Mouse (Mus musculus) adrenal gland, adult (tissue): Measurements from ENCODE around the gene Oaz1.

Experiments used
- DNase-seq, 2 experiments: peaks; one replicate each; pipeline ENCODE4 v3.0.0; 2022 to 2023; ENCODE audit warnings: low spot score in 1 of 2; ENCODE audit not compliant: inconsistent age in 2 of 2

Oaz1 gene

GRCm38 (mm10) chr10:80822528-80822927 is 3.9 kb upstream of the Oaz1 start:
- DNase-seq, result no peak

- DNase-seq, result no peak
Measured at GRCm38 (mm10) chr10:80823316-80823715, 3.1 kb upstream of the Oaz1 start.

GRCm38 (mm10) chr10:80823847-80824643 is 2.4 kb upstream of the Oaz1 start:
- no peak for DNase-seq

GRCm38 (mm10) chr10:80824827-80825226 is 1.6 kb upstream of the Oaz1 start:
- DNase-seq, result no peak

GRCm38 (mm10) chr10:80827063-80827869 is 810 bp downstream of the Oaz1 start:
- peak in 1 of 2 experiments; percentile 56 for DNase-seq

GRCm38 (mm10) chr10:80827870-80828420 is 1.5 kb downstream of the Oaz1 start:
- DNase-seq, result peak in 1 of 2 experiments; percentile 63

- DNase-seq, result peak in 1 of 2 experiments; percentile 49
Measured at GRCm38 (mm10) chr10:80828587-80828986, 2.1 kb downstream of the Oaz1 start.

- peak in 1 of 2 experiments; percentile 47 for DNase-seq
Measured at GRCm38 (mm10) chr10:80829359-80830278, 3.2 kb downstream of the Oaz1 start.

GRCm38 (mm10) chr10:80831136-80831535 is 4.7 kb downstream of the Oaz1 start:
- peak; percentile 73 to 85 for DNase-seq

- no peak for DNase-seq
Measured at GRCm38 (mm10) chr10:80832818-80833217, 6.4 kb downstream of the Oaz1 start.

- DNase-seq, result no peak
Measured at GRCm38 (mm10) chr10:80835617-80836016, 9.2 kb downstream of the Oaz1 start.

- peak; percentile 29 to 52 for DNase-seq
Measured at GRCm38 (mm10) chr10:80836949-80837379, 10.5 kb downstream of the Oaz1 start.

GRCm38 (mm10) chr10:80837827-80838226 is 11.4 kb downstream of the Oaz1 start:
- DNase-seq, result peak; percentile 55 to 81

- peak; percentile 82 to 90 for DNase-seq
Measured at GRCm38 (mm10) chr10:80838346-80838912, 12.0 kb downstream of the Oaz1 start.

GRCm38 (mm10) chr10:80839848-80840247 is 13.4 kb downstream of the Oaz1 start:
- DNase-seq, result peak; percentile 51 to 68

GRCm38 (mm10) chr10:80841685-80842084 is 15.2 kb downstream of the Oaz1 start:
- no peak for DNase-seq

- no peak for DNase-seq
Measured at GRCm38 (mm10) chr10:80842334-80842733, 15.9 kb downstream of the Oaz1 start.

- DNase-seq, result peak in 1 of 2 experiments; percentile 38
Measured at GRCm38 (mm10) chr10:80843087-80843930, 16.9 kb downstream of the Oaz1 start.

GRCm38 (mm10) chr10:80843931-80844547 is 17.6 kb downstream of the Oaz1 start, which contains the start of gene Lingo3:
TSS of gene Lingo3 (minus strand) at chr10:80844039.
- peak; percentile 58 to 78 for DNase-seq
